Mouse (Mus musculus) E14TG2a.4 (cell line): Measurements from ENCODE around the gene Tcp11.

Experiments
- H3K27me3 ChIP-seq: 2 replicates; pipeline ENCODE4 v1.6.1; 2014; ENCODE audit warnings: low read length, control low read depth; ENCODE audit not compliant: insufficient read depth
- H3K36me3 ChIP-seq: 2 replicates; pipeline ENCODE4 v1.6.1; 2014; ENCODE audit warnings: low read length, control low read depth; ENCODE audit not compliant: insufficient read depth
- H3K4me1 ChIP-seq: replicated peaks from 2 replicates; pipeline ENCODE4 v1.6.1; 2014; ENCODE audit warnings: low read depth, low read length, control low read depth
- H3K4me3 ChIP-seq: replicated peaks from 2 replicates; pipeline ENCODE4 v1.5.1; 2014; ENCODE audit warnings: mild to moderate bottlenecking, low read length
- H3K9me3 ChIP-seq: 2 replicates; pipeline ENCODE4 v1.6.1; 2014; ENCODE audit warnings: low read length, control low read depth
- CTCF ChIP-seq: conservative IDR thresholded peaks from 2 replicates; pipeline ENCODE4 v1.5.1; 2014; ENCODE audit warnings: low read length
- NANOG ChIP-seq: IDR thresholded peaks from 2 replicates; pipeline ENCODE4 v1.6.1; 2014; ENCODE audit warnings: borderline replicate concordance, low read length, mixed read lengths
- POU5F1 ChIP-seq: IDR thresholded peaks from 2 replicates; pipeline ENCODE4 v1.6.1; 2014; ENCODE audit warnings: low read length, borderline replicate concordance

The Tcp11 gene

GRCm38 (mm10) chr17:28080045-28080816 lies at the start of gene Tcp11:
TSS of gene Tcp11 (minus strand) at chr17:28080639.
- H3K4me3 ChIP-seq: peak within 1 kb of the TSS; percentile 96
- TF ChIP-seq POU5F1 (no peak), NANOG (no peak), CTCF (no peak)
- H3K27me3 ChIP-seq: no peaks in the 10 kb centered on the region
- no peaks in the 10 kb centered on the region for H3K9me3 ChIP-seq
- no peaks in the 10 kb centered on the region for H3K36me3 ChIP-seq
- H3K4me1 ChIP-seq: peaks cover 65% of the 10 kb centered on the region

DNA sequence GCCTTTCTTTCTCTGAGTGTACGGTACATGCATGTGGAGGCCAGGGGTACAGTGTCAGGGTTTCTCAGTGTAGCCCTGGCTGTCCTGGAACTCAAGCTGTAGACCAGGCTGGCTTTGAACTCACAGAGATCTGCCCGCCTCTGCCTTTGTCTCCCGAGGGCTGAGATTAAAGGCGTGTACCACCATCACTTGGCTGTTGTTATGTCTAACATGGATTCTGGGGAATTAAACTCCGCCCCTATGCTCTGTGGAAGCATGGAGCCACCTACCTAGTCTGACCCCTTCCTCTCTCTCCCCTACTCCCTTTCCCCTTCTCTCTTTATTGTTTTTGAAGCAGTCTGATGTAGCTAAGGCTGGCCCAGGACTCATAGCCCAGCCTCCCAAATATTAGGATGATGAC lies 49.4 kb upstream of the Tcp11 start:
- H3K4me1 ChIP-seq: peaks cover 69% of the 10 kb centered on the region

GRCm38 (mm10) chr17:28124368-28124767 lies 43.9 kb upstream of the Tcp11 start:
- Histone ChIP-seq H3K4me3 (no peak overlapping the region), H3K9me3 (no peaks in the 10 kb centered on the region), H3K36me3 (no peaks in the 10 kb centered on the region), H3K4me1 (peaks cover 43% of the 10 kb centered on the region), H3K27me3 (peaks cover 4% of the 10 kb centered on the region; the same call in 1 of the 2 replicates)
- TF ChIP-seq NANOG: no peak
- TF ChIP-seq POU5F1: no peak
- TF ChIP-seq CTCF: no peak

More for the DNA sequence above, 49.4 kb upstream of the Tcp11 start:
- TF ChIP-seq NANOG (no peak), CTCF (no peak), POU5F1 (no peak)
- Histone ChIP-seq H3K4me3 (peak overlapping the region; percentile 18), H3K27me3 (peaks cover 4% of the 10 kb centered on the region; the same call in 1 of the 2 replicates), H3K36me3 (no peaks in the 10 kb centered on the region), H3K9me3 (no peaks in the 10 kb centered on the region)

GRCm38 (mm10) chr17:28123627-28124026 lies 43.2 kb upstream of the Tcp11 start:
- Histone ChIP-seq H3K4me3 (no peak overlapping the region), H3K27me3 (peaks cover 4% of the 10 kb centered on the region; the same call in 1 of the 2 replicates), H3K4me1 (peaks cover 36% of the 10 kb centered on the region), H3K9me3 (no peaks in the 10 kb centered on the region), H3K36me3 (no peaks in the 10 kb centered on the region)
- TF ChIP-seq CTCF: no peak
- TF ChIP-seq NANOG: no peak
- TF ChIP-seq POU5F1: no peak

DNA sequence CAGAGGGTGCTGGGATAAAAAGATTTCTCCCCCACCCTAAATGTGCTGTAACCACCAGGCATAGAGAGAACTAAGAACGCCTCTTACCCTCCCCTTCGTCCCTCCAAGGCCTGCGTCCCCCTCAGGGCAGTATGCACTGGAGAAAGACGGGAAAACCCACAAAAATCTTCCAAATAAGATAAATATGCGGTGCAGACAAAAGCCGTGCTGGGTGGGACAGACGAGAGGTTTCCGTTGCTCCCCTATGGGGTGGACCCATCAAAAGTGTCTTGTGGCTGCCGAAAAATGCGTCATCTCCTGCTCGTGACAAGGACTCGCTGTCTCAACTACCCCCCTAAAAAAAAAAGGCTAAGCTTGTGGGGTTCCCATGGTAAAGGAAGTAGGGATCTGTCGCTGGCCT lies 42.5 kb upstream of the Tcp11 start:
- no peak for TF ChIP-seq CTCF
- no peak for TF ChIP-seq NANOG
- no peak for TF ChIP-seq POU5F1
- Histone ChIP-seq H3K4me1 (peaks cover 29% of the 10 kb centered on the region), H3K4me3 (no peak overlapping the region), H3K36me3 (no peaks in the 10 kb centered on the region), H3K27me3 (peaks cover 4% of the 10 kb centered on the region; the same call in 1 of the 2 replicates), H3K9me3 (no peaks in the 10 kb centered on the region)

DNA sequence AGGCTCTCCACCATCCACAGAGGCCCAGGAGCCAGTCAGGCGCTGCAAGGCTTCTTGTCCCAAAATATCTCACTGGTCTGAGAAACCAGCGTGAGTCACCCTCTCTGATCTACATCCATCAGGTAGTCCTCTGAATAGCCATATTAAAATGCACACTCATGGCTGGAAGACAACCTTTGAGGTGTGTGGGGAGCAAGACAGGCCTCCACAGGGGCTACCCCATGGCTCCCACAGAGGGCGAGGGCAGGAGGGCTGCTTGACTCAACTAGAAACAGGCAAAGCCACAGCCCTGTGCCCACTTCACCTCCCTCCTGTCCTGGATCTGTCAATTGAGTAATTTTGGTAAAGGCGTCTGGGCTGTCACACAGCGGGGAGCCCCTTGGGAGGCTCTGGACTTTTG lies 40.0 kb upstream of the Tcp11 start:
- TF ChIP-seq CTCF (no peak), POU5F1 (no peak), NANOG (no peak)
- Histone ChIP-seq H3K9me3 (no peaks in the 10 kb centered on the region), H3K4me3 (no peak overlapping the region), H3K36me3 (no peaks in the 10 kb centered on the region), H3K4me1 (peaks cover 26% of the 10 kb centered on the region), H3K27me3 (peaks cover 4% of the 10 kb centered on the region; the same call in 1 of the 2 replicates)

GRCm38 (mm10) chr17:28117451-28118209 lies 37.2 kb upstream of the Tcp11 start:
- Histone ChIP-seq H3K4me3 (no peak overlapping the region), H3K4me1 (peaks cover 15% of the 10 kb centered on the region), H3K36me3 (no peaks in the 10 kb centered on the region), H3K9me3 (no peaks in the 10 kb centered on the region), H3K27me3 (no peaks in the 10 kb centered on the region; the same call in 1 of the 2 replicates)
- no peak for TF ChIP-seq NANOG
- TF ChIP-seq CTCF: no peak

- Histone ChIP-seq H3K36me3 (no peaks in the 10 kb centered on the region), H3K9me3 (no peaks in the 10 kb centered on the region), H3K4me3 (no peak overlapping the region), H3K27me3 (peaks cover under 1% of the 10 kb centered on the region; the same call in 1 of the 2 replicates), H3K4me1 (peaks cover 13% of the 10 kb centered on the region)
- no peak for TF ChIP-seq NANOG
- TF ChIP-seq CTCF: no peak
- no peak for TF ChIP-seq POU5F1
Measured at GRCm38 (mm10) chr17:28116335-28116734, 35.9 kb upstream of the Tcp11 start.

DNA sequence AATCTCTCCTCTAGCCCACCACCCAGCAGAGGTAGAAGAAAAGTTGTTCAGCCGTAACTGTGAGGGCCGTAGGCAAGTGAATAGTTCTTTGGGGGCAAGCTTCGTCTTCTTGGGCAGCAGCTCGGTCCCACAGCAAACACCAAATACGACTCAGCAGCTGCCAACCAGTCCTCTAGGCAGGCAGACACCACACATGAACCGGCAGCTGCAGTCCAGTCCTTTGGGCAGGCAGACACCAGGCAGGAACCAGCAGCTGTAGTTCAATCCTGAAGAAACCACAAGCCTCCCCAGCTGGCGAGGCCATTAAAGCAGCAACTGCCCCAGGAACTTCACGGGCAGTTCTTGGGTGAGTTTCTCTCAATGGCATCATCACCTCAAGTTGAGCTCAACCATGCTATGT lies 31.8 kb upstream of the Tcp11 start:
- Histone ChIP-seq H3K4me3 (no peak overlapping the region), H3K36me3 (no peaks in the 10 kb centered on the region), H3K4me1 (peaks cover 16% of the 10 kb centered on the region), H3K27me3 (peaks cover 6% of the 10 kb centered on the region; the same call in 1 of the 2 replicates), H3K9me3 (no peaks in the 10 kb centered on the region)
- TF ChIP-seq POU5F1 (no peak), NANOG (no peak), CTCF (no peak)
